ENCODE assay signal across 7 mouse cellular contexts in the genomic region with DNA sequence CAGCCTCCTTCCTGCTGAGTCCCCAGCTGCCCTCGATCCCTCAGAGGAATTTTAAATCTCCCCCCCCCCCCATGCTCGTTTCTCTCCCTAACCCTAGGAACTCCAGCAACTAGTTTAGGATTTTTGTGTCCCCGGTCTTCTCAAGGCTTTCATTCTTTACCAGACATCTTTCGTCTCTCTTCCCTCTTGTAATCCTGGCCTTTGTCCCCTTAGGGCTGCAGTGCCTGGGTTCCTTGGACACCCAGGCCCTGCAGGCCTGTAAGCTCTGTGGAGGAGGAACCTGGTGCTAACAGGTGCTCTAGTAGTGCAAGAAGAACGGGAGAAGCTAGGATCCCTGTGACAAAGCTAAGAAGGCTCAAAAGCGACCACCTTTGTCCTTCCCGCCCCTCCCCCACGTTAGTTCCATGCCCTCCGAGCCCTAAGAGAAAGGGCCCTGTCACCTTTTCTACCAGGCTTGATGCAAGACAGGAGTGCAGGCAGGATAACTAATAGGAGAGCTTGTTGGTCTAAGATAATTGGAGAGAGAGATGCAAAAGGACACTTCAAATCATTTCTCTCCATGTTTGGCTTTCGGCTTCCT. TPM values are rescaled to one million over a fixed set of nuclear protein-coding genes. Genes with fewer than 3 reads are reported as not detected.
DNase-seq lines count a peak whose midpoint lies in the region; ATAC-seq and TF ChIP-seq lines count a peak whose summit lies in the region.

No protein-coding gene starts in this region.

- no peak for DNase-seq in testis, postnatal 10 days (ENCODE audit: low spot score)
- no peak for DNase-seq in urinary bladder, adult 2 months (ENCODE audit: low spot score)
- DNase-seq in ovary, postnatal 14 days (ENCODE audit: low spot score) = no peak

- peak overlapping the region; percentile 67 for H3K27ac ChIP-seq in testis, adult 2 months (ENCODE audit: control insufficient read depth, insufficient read depth, low read depth, low read length)
- H3K27ac ChIP-seq in forebrain, embryonic 15.5 days (replicated peaks) = peak overlapping the region; percentile 88
- H3K27ac ChIP-seq in limb, embryonic 15.5 days = peak overlapping the region; percentile 85
- peak overlapping the region; percentile 76 for H3K27ac ChIP-seq in stomach, embryonic 16.5 days (ENCODE audit: low read length)

- no peaks in the 10 kb centered on the region for H3K36me3 ChIP-seq in testis, adult 2 months (ENCODE audit: control insufficient read depth, insufficient read depth, low read length)
- no peaks in the 10 kb centered on the region for H3K36me3 ChIP-seq in forebrain, embryonic 15.5 days
- no peaks in the 10 kb centered on the region for H3K36me3 ChIP-seq in limb, embryonic 15.5 days
- no peaks in the 10 kb centered on the region for H3K36me3 ChIP-seq in stomach, embryonic 16.5 days (ENCODE audit: control insufficient read depth, insufficient read depth, low read length)

- ATAC-seq in forebrain, embryonic 15.5 days (replicated peaks) = no peak
- no peak for ATAC-seq in limb, embryonic 15.5 days (ENCODE audit: insufficient number of reproducible peaks, low FRiP score, low TSS enrichment, low read depth)
- ATAC-seq in stomach, embryonic 16.5 days (ENCODE audit: insufficient read depth, low FRiP score) = no peak

- peak overlapping the region; percentile 50 for H3K4me2 ChIP-seq in forebrain, embryonic 15.5 days (replicated peaks)
- H3K4me2 ChIP-seq in limb, embryonic 15.5 days = peak overlapping the region; percentile 47
- peak overlapping the region; percentile 61 for H3K4me2 ChIP-seq in stomach, embryonic 16.5 days (ENCODE audit: low read depth, low read length)

- peak overlapping the region; percentile 52 for H3K9ac ChIP-seq in forebrain, embryonic 15.5 days (replicated peaks)
- H3K9ac ChIP-seq in limb, embryonic 15.5 days = peak overlapping the region; percentile 23; the same call in 1 of the 2 replicates
- peak overlapping the region; percentile 70 for H3K9ac ChIP-seq in stomach, embryonic 16.5 days (ENCODE audit: low read length)

- no peaks in the 10 kb centered on the region for H3K27me3 ChIP-seq in testis, adult 2 months (ENCODE audit: control insufficient read depth, insufficient read depth, low read length)
- no peaks in the 10 kb centered on the region for H3K27me3 ChIP-seq in forebrain, embryonic 15.5 days
- H3K27me3 ChIP-seq in limb, embryonic 15.5 days = no peaks in the 10 kb centered on the region; the same call in 1 of the 2 replicates
- no peaks in the 10 kb centered on the region for H3K27me3 ChIP-seq in stomach, embryonic 16.5 days (ENCODE audit: control insufficient read depth, insufficient read depth, low read length)

- TF ChIP-seq CTCF in testis, adult 2 months (IDR thresholded peaks at IDR 0.05; ENCODE audit: control insufficient read depth, insufficient read depth, insufficient replicate concordance, low read depth, low read length) = no peak

- peak overlapping the region; percentile 74 for H3K4me3 ChIP-seq in testis, adult 2 months (ENCODE audit: control insufficient read depth, low read depth, low read length)
- peak overlapping the region; percentile 54 for H3K4me3 ChIP-seq in forebrain, embryonic 15.5 days
- H3K4me3 ChIP-seq in limb, embryonic 15.5 days = peak overlapping the region; percentile 54
- peak overlapping the region; percentile 59 for H3K4me3 ChIP-seq in stomach, embryonic 16.5 days (replicated peaks; ENCODE audit: low read length)

- TF ChIP-seq POLR2A in testis, adult 2 months (IDR thresholded peaks at IDR 0.05; ENCODE audit: control insufficient read depth, low read depth, low read length) = no peak

- WGBS in forebrain, embryonic 15.5 days = 17% methylated on average over 10 of the region's 10 CpGs
- 19% methylated on average over 10 of the region's 10 CpGs for WGBS in limb, embryonic 15.5 days
- 20% methylated on average over 10 of the region's 10 CpGs for WGBS in stomach, embryonic 16.5 days

- no peaks in the 10 kb centered on the region for H3K9me3 ChIP-seq in forebrain, embryonic 15.5 days
- H3K9me3 ChIP-seq in limb, embryonic 15.5 days = no peaks in the 10 kb centered on the region
- H3K9me3 ChIP-seq in stomach, embryonic 16.5 days (replicated peaks; ENCODE audit: control insufficient read depth, low read length) = no peaks in the 10 kb centered on the region

- peaks cover 5% of the 10 kb centered on the region for H3K4me1 ChIP-seq in testis, adult 2 months (ENCODE audit: control insufficient read depth, insufficient read depth, low read length)
- H3K4me1 ChIP-seq in forebrain, embryonic 15.5 days = peaks cover 32% of the 10 kb centered on the region
- no peaks in the 10 kb centered on the region; the same call in 1 of the 2 replicates for H3K4me1 ChIP-seq in limb, embryonic 15.5 days
- 0 out of 2 replicates have a peak, but pooled peaks cover 7% of the 10 kb centered on the region for H3K4me1 ChIP-seq in stomach, embryonic 16.5 days (ENCODE audit: control insufficient read depth, insufficient read depth, low read length)

RNA-seq across cellular contexts. Expression of gene Dlg3, which starts 10.2 kb away (rescaled TPM):
- polyA plus RNA-seq in testis, adult 2 months (2012; rRNA removed) = 8.3 and 11.4 TPM in 2 replicates
- polyA plus RNA-seq in forebrain, embryonic 15.5 days (2015; fragmentation: Nextera tagmentation; extraction: Ambion mirVana) = 7.3 and 10.0 TPM in 2 replicates
- polyA plus RNA-seq in limb, embryonic 15.5 days (2015; fragmentation: Nextera tagmentation; extraction: Ambion mirVana) = 2.4 and 3.5 TPM in 2 replicates
- 8.6 and 9.7 TPM in 2 replicates for polyA plus RNA-seq in stomach, embryonic 16.5 days (2015; fragmentation: Nextera tagmentation; extraction: Ambion mirVana)
- 29.3 and 33.7 TPM in 2 replicates for polyA plus RNA-seq in urinary bladder, adult 2 months (2012; rRNA removed)

RNA-seq across cellular contexts. Expression of gene Gdpd2, which starts 48.1 kb away (rescaled TPM):
- 1.6 and 1.8 TPM in 2 replicates for polyA plus RNA-seq in testis, adult 2 months (2012; rRNA removed)
- polyA plus RNA-seq in forebrain, embryonic 15.5 days (2015; fragmentation: Nextera tagmentation; extraction: Ambion mirVana) = 10.2 and 13.8 TPM in 2 replicates
- polyA plus RNA-seq in limb, embryonic 15.5 days (2015; fragmentation: Nextera tagmentation; extraction: Ambion mirVana) = 11.4 and 12.1 TPM in 2 replicates
- polyA plus RNA-seq in stomach, embryonic 16.5 days (2015; fragmentation: Nextera tagmentation; extraction: Ambion mirVana) = 12.0 and 12.1 TPM in 2 replicates
- polyA plus RNA-seq in urinary bladder, adult 2 months (2012; rRNA removed) = 0.28 and 0.45 TPM in 2 replicates
